Mouse (Mus musculus): ENCODE results near the gene Fkbp14. TPM values are rescaled to one million over a fixed set of nuclear protein-coding genes. Genes with fewer than 3 reads are reported as not detected.

Gene Fkbp14
- polyA plus RNA-seq, 1 experiment, result 1.8 TPM

- WGBS, result 83% methylated on average over 3 of the region's 3 CpGs
- H3K4me1 ChIP-seq (ENCODE audit: control insufficient read depth, insufficient read depth, low read length), result no peaks in the 10 kb centered on the region
- H3K4me3 ChIP-seq (replicated peaks; ENCODE audit: control insufficient read depth, low read depth, low read length), result no peak overlapping the region
- no peak overlapping the region for H3K27ac ChIP-seq (ENCODE audit: control insufficient read depth, insufficient read depth, low read depth, low read length, poor library complexity)
- TF ChIP-seq POLR2A (IDR thresholded peaks at IDR 0.05; ENCODE audit: borderline replicate concordance, control insufficient read depth, low read depth, low read length) (no peak), CTCF (IDR thresholded peaks at IDR 0.05; ENCODE audit: control insufficient read depth, insufficient read depth, low read length) (no peak)
Observed at GRCm38 (mm10) chr6:54617363-54617762, 20.3 kb upstream of the Fkbp14 start.

DNA sequence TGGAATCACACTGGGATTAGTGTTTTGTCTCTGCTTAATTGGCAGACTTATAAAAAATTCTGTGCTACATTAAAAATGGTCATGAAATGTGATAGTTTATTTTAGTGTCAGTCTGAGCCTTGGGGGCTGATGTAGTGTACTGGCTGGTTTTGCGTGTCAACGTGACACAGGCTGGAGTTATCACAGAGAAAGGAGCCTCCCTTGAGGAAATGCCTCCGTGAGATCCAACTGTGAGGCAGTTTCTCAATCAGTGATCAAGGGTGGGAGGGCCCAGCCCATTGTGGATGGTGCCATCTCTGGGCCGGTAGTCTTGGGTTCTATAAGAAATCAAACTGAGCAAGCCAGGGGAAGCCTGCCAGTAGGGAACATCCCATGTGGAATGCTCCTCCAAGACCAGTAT, 9.1 kb upstream of the Fkbp14 start:
- TF ChIP-seq CTCF (IDR thresholded peaks at IDR 0.05; ENCODE audit: control insufficient read depth, insufficient read depth, low read length), result no peak
- no peak for TF ChIP-seq POLR2A (IDR thresholded peaks at IDR 0.05; ENCODE audit: borderline replicate concordance, control insufficient read depth, low read depth, low read length)
- H3K4me1 ChIP-seq (ENCODE audit: control insufficient read depth, insufficient read depth, low read length), result no peaks in the 10 kb centered on the region
- no peak overlapping the region for H3K4me3 ChIP-seq (replicated peaks; ENCODE audit: control insufficient read depth, low read depth, low read length)
- H3K27ac ChIP-seq (ENCODE audit: control insufficient read depth, insufficient read depth, low read depth, low read length, poor library complexity), result no peak overlapping the region
- 77% methylated on average over 4 of the region's 4 CpGs for whole genome bisulfite sequencing

DNA sequence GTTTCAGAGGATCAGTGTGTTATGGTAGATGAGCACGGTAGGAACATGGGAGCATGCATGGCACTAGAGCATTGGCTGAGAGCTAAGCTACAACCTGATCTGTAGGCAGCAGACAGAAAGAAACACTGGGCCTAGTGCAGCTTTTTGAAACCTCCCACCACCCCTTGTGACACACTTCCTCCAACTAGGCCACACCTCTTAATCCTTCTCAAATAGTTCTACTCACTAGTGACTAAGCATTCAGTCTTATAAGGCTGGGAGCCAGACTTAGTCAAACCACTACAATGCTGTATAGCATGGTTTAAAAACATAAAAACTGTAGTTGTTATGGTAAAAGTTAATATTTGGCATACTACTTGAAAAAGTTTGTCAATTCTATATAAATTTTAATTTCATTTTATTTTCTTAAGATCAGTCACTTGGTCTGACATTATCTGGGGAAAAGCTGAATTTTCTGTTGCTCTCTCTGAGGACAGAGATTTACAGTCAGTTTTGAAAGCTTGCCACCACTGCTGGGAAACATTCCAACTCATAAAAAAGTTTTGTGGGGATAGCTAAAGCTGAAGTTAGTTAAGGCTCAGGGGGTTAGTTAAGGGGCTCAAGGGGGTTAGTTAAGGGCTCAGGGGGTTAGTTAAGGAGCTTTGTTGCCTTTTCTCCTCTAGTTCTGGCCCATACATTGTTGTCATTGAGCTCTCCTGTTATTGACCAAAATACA, 7.0 kb upstream of the Fkbp14 start:
- no peak overlapping the region for H3K27ac ChIP-seq (ENCODE audit: control insufficient read depth, insufficient read depth, low read depth, low read length, poor library complexity)
- no peak for TF ChIP-seq POLR2A (IDR thresholded peaks at IDR 0.05; ENCODE audit: borderline replicate concordance, control insufficient read depth, low read depth, low read length)
- TF ChIP-seq CTCF (IDR thresholded peaks at IDR 0.05; ENCODE audit: control insufficient read depth, insufficient read depth, low read length), result no peak
- no peak overlapping the region for H3K4me3 ChIP-seq (replicated peaks; ENCODE audit: control insufficient read depth, low read depth, low read length)
- H3K4me1 ChIP-seq (ENCODE audit: control insufficient read depth, insufficient read depth, low read length), result no peaks in the 10 kb centered on the region
- 94% methylated on average over 1 of the region's 1 CpGs for WGBS

GRCm38 (mm10) chr6:54602891-54603290, 5.8 kb upstream of the Fkbp14 start:
- WGBS, result 85% methylated on average over 2 of the region's 2 CpGs
- H3K4me3 ChIP-seq (replicated peaks; ENCODE audit: control insufficient read depth, low read depth, low read length), result no peak overlapping the region
- no peak overlapping the region for H3K27ac ChIP-seq (ENCODE audit: control insufficient read depth, insufficient read depth, low read depth, low read length, poor library complexity)
- TF ChIP-seq POLR2A (IDR thresholded peaks at IDR 0.05; ENCODE audit: borderline replicate concordance, control insufficient read depth, low read depth, low read length) (no peak), CTCF (IDR thresholded peaks at IDR 0.05; ENCODE audit: control insufficient read depth, insufficient read depth, low read length) (no peak)
- H3K4me1 ChIP-seq (ENCODE audit: control insufficient read depth, insufficient read depth, low read length), result no peaks in the 10 kb centered on the region

DNA sequence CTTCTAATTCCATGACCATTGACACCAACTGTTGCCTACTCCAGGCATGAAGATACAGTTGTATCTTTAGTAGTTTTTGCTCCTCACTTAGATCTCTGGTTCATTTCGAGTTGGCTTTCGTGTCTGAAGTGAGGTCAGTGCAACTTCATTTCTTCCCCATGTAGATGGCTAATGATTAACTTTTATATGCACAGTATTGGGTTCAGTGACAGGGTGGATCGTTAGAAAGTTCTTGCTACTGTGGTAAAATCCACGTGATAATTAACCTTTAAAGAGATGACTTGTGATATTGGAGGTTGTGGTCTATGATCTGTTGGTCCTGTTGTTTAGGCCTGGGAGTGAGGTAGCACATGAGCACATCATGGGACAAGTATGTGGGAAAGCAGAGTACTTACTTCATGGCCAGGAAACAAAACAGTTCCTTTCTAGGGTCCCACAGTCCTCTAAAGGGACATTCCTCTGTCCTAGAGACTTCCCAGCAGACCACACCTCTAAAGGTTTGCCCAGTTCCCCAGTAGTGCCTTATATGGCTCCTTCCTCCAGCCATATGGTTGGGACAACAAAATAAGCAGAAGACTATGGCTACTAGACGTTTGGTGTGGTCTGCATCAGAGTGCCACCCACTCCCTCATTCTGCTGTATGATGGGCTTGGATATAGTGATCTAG, 3.7 kb upstream of the Fkbp14 start:
- H3K27ac ChIP-seq (ENCODE audit: control insufficient read depth, insufficient read depth, low read depth, low read length, poor library complexity), result no peak overlapping the region
- no peak for TF ChIP-seq CTCF (IDR thresholded peaks at IDR 0.05; ENCODE audit: control insufficient read depth, insufficient read depth, low read length)
- TF ChIP-seq POLR2A (IDR thresholded peaks at IDR 0.05; ENCODE audit: borderline replicate concordance, control insufficient read depth, low read depth, low read length), result no peak
- no peak overlapping the region for H3K4me3 ChIP-seq (replicated peaks; ENCODE audit: control insufficient read depth, low read depth, low read length)
- WGBS, result 67% methylated on average over 5 of the region's 5 CpGs
- no peaks in the 10 kb centered on the region for H3K4me1 ChIP-seq (ENCODE audit: control insufficient read depth, insufficient read depth, low read length)

- 77% methylated on average over 3 of the region's 3 CpGs for WGBS
Observed at GRCm38 (mm10) chr6:54597711-54598110, 603 bp upstream of the Fkbp14 start.

DNA sequence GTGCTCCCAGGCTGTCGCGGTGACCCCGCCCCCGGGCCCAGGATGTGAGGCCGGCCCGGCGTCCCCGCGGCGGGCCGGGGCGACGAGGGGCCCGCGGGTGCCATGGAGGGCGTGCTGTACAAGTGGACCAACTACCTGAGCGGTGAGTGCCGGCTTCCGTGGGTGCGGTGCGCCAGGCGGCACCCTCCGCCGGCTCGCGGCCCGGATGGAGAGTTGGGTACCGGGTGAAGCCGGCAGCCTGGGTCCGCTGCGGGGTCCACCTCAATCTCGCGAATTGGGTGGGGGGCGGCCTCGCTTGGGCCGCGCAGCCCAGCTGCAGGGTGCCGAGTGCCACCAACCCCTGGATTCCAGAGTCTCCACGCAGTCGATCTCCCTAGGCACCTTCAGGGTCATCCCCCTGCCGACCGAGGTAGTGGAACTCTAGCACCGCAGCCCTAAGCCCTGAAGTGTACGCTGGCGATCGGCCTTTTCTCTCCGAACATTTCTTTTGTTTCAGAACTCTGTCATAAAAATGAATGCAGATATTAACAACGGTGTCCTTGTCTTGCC, 1.7 kb downstream of the Fkbp14 start:
- Histone ChIP-seq H3K27ac (ENCODE audit: control insufficient read depth, insufficient read depth, low read depth, low read length, poor library complexity) (peak overlapping the region; percentile 27; the same call in 1 of the 2 replicates), H3K4me3 (replicated peaks; ENCODE audit: control insufficient read depth, low read depth, low read length) (peak overlapping the region; percentile 74), H3K4me1 (ENCODE audit: control insufficient read depth, insufficient read depth, low read length) (no peaks in the 10 kb centered on the region)
- no peak for TF ChIP-seq POLR2A (IDR thresholded peaks at IDR 0.05; ENCODE audit: borderline replicate concordance, control insufficient read depth, low read depth, low read length)
- TF ChIP-seq CTCF (IDR thresholded peaks at IDR 0.05; ENCODE audit: control insufficient read depth, insufficient read depth, low read length), result no peak
- WGBS, result 1% methylated on average over 46 of the region's 48 CpGs

More at GRCm38 (mm10) chr6:54597711-54598110, 603 bp upstream of the Fkbp14 start:
- no peak overlapping the region for H3K27ac ChIP-seq (ENCODE audit: control insufficient read depth, insufficient read depth, low read depth, low read length, poor library complexity)
- no peak for TF ChIP-seq CTCF (IDR thresholded peaks at IDR 0.05; ENCODE audit: control insufficient read depth, insufficient read depth, low read length)
- H3K4me3 ChIP-seq (replicated peaks; ENCODE audit: control insufficient read depth, low read depth, low read length), result no peak overlapping the region
- H3K4me1 ChIP-seq (ENCODE audit: control insufficient read depth, insufficient read depth, low read length), result no peaks in the 10 kb centered on the region

- WGBS, result 1% methylated on average over 49 of the region's 49 CpGs
- no peak for TF ChIP-seq CTCF (IDR thresholded peaks at IDR 0.05; ENCODE audit: control insufficient read depth, insufficient read depth, low read length)
- no peak for TF ChIP-seq POLR2A (IDR thresholded peaks at IDR 0.05; ENCODE audit: borderline replicate concordance, control insufficient read depth, low read depth, low read length)
- Histone ChIP-seq H3K27ac (ENCODE audit: control insufficient read depth, insufficient read depth, low read depth, low read length, poor library complexity) (peak within 1 kb of the TSS; percentile 27; the same call in 1 of the 2 replicates), H3K4me1 (ENCODE audit: control insufficient read depth, insufficient read depth, low read length) (no peaks in the 10 kb centered on the region), H3K4me3 (replicated peaks; ENCODE audit: control insufficient read depth, low read depth, low read length) (peak within 1 kb of the TSS; percentile 74)
Observed at GRCm38 (mm10) chr6:54594469-54595329, 2.4 kb downstream of the Fkbp14 start, which contains the start of gene Plekha8. Gene Plekha8, plus strand, starts transcription at chr6:54595111.
